Mouse (Mus musculus): ENCODE data around the gene Wdr6. TPM values are rescaled to one million over a fixed set of nuclear protein-coding genes. Genes with fewer than 3 reads are reported as not detected.
"Not testable (repeated sequence)": the region's sequence is repeated elsewhere in the genome, so short reads cannot be mapped to it uniquely, and the experiment has no call there.

Gene Wdr6
- 61.7 and 64.1 TPM in 2 replicates for polyA plus RNA-seq (2015; fragmentation: Nextera tagmentation; extraction: Ambion mirVana)

DNA sequence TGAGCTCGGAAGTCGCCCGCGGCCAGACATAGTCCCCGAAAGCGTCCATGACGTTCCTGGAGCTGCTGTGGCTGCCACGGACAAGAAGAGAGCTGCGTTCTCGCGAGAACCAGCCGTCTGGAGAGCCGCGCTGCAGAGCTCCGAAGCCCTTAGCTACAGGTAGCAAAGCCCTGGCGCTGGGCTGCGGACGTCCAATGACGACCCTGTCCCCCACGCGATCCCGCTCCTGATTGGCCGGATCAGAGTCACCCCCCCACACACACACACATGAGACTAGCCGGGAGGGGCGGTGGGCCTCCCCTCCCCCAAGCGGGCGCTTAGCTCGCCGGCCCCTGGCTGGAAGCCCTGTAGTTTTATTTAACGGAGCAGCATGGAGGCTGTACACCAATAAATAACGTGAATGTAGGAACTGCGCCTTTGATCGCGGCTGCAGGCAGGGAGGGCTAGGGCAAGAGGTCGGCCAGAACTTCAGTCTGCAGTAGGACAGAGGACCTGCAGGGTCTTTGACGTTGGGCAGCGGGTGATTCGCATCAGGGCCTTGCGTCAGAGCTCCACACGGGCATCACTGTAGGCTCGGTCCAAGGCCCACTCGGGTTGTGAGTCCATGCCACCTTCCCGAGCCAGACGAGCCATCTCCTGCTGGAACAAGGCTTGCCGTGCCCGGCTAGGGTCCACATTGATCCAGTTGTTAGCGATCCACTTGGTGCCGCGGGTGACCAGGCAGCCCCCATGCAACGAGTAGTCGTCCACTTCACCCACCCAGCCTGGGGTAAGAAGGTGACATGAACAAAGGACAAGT lies at the start of gene Wdr6:
Gene Wdr6 (minus strand): TSS at position 195 of the 799 bp plus-strand sequence.
- H3K4me2 ChIP-seq: peak within 1 kb of the TSS; percentile 78
- no peaks in the 10 kb centered on the region for H3K9me3 ChIP-seq
- peak; percentile 92 for ATAC-seq (ENCODE audit: extremely low read depth, insufficient number of reproducible peaks, low FRiP score, low TSS enrichment)
- WGBS: 5% methylated on average over 51 of the region's 51 CpGs
- H3K4me3 ChIP-seq: peak within 1 kb of the TSS; percentile 84
- peak within 1 kb of the TSS; percentile 96 for H3K27ac ChIP-seq (replicated peaks)
- H3K4me1 ChIP-seq: peaks cover 63% of the 10 kb centered on the region
- H3K27me3 ChIP-seq (replicated peaks): no peaks in the 10 kb centered on the region
- peaks cover 62% of the 10 kb centered on the region for H3K36me3 ChIP-seq
- peak within 1 kb of the TSS; percentile 98 for H3K9ac ChIP-seq

GRCm38 (mm10) chr9:108628141-108628540 lies 49.6 kb upstream of the Wdr6 start:
- H3K4me2 ChIP-seq: no peak overlapping the region
- no peak overlapping the region for H3K4me3 ChIP-seq
- no peak for ATAC-seq (ENCODE audit: extremely low read depth, insufficient number of reproducible peaks, low FRiP score, low TSS enrichment)
- no peaks in the 10 kb centered on the region for H3K27me3 ChIP-seq (replicated peaks)
- no peaks in the 10 kb centered on the region for H3K9me3 ChIP-seq
- peak overlapping the region; percentile 39; the same call in 1 of the 2 replicates for H3K27ac ChIP-seq (replicated peaks)
- no peak overlapping the region for H3K9ac ChIP-seq
- peaks cover 52% of the 10 kb centered on the region for H3K36me3 ChIP-seq
- peaks cover 52% of the 10 kb centered on the region for H3K4me1 ChIP-seq
- WGBS: 66% methylated on average over 4 of the region's 4 CpGs

- ATAC-seq (ENCODE audit: extremely low read depth, insufficient number of reproducible peaks, low FRiP score, low TSS enrichment): peak; percentile 82; the same call in 1 of the 2 replicates
- Histone ChIP-seq H3K4me3 (no peak overlapping the region), H3K27me3 (replicated peaks) (no peaks in the 10 kb centered on the region), H3K4me2 (0 out of 2 replicates have a peak overlapping the region, but pooled peaks have one; percentile 20), H3K36me3 (peaks cover 46% of the 10 kb centered on the region), H3K4me1 (peaks cover 36% of the 10 kb centered on the region), H3K27ac (replicated peaks) (peak overlapping the region; percentile 92), H3K9ac (no peak overlapping the region), H3K9me3 (no peaks in the 10 kb centered on the region)
- WGBS: 23% methylated on average over 2 of the region's 2 CpGs
Measured at GRCm38 (mm10) chr9:108626498-108626897, 48.0 kb upstream of the Wdr6 start.

GRCm38 (mm10) chr9:108617301-108617700 lies 38.8 kb upstream of the Wdr6 start:
- H3K27me3 ChIP-seq (replicated peaks): no peaks in the 10 kb centered on the region
- H3K4me3 ChIP-seq: no peak overlapping the region
- H3K27ac ChIP-seq (replicated peaks): no peak overlapping the region
- 70% methylated on average over 1 of the region's 1 CpGs for WGBS
- no peaks in the 10 kb centered on the region for H3K4me1 ChIP-seq
- H3K36me3 ChIP-seq: peaks cover 87% of the 10 kb centered on the region
- no peak for ATAC-seq (ENCODE audit: extremely low read depth, insufficient number of reproducible peaks, low FRiP score, low TSS enrichment)
- no peak overlapping the region for H3K4me2 ChIP-seq
- no peaks in the 10 kb centered on the region for H3K9me3 ChIP-seq
- no peak overlapping the region for H3K9ac ChIP-seq

GRCm38 (mm10) chr9:108611488-108611887 lies 32.9 kb upstream of the Wdr6 start:
- Histone ChIP-seq H3K9ac (no peak overlapping the region), H3K27me3 (replicated peaks) (no peaks in the 10 kb centered on the region), H3K4me3 (no peak overlapping the region), H3K4me1 (peaks cover 8% of the 10 kb centered on the region; the same call in 1 of the 2 replicates), H3K27ac (replicated peaks) (no peak overlapping the region), H3K9me3 (no peaks in the 10 kb centered on the region), H3K36me3 (peaks cover 98% of the 10 kb centered on the region), H3K4me2 (no peak overlapping the region)
- no peak for ATAC-seq (ENCODE audit: extremely low read depth, insufficient number of reproducible peaks, low FRiP score, low TSS enrichment)
- 91% methylated on average over 10 of the region's 10 CpGs for WGBS

- Histone ChIP-seq H3K36me3 (peaks cover 98% of the 10 kb centered on the region), H3K4me1 (peaks cover 22% of the 10 kb centered on the region), H3K9ac (no peak overlapping the region), H3K27me3 (replicated peaks) (no peaks in the 10 kb centered on the region), H3K9me3 (no peaks in the 10 kb centered on the region), H3K27ac (replicated peaks) (no peak overlapping the region), H3K4me3 (no peak overlapping the region), H3K4me2 (no peak overlapping the region)
- WGBS: 78% methylated on average over 4 of the region's 4 CpGs
- ATAC-seq (ENCODE audit: extremely low read depth, insufficient number of reproducible peaks, low FRiP score, low TSS enrichment): no peak
Measured at GRCm38 (mm10) chr9:108608889-108609288, 30.4 kb upstream of the Wdr6 start.

GRCm38 (mm10) chr9:108607929-108608328 lies 29.4 kb upstream of the Wdr6 start:
- peaks cover 24% of the 10 kb centered on the region for H3K4me1 ChIP-seq
- H3K36me3 ChIP-seq: peaks cover 98% of the 10 kb centered on the region
- H3K4me2 ChIP-seq; H3K27me3 ChIP-seq (replicated peaks); H3K9ac ChIP-seq; H3K9me3 ChIP-seq; ATAC-seq (ENCODE audit: extremely low read depth, insufficient number of reproducible peaks, low FRiP score, low TSS enrichment); H3K4me3 ChIP-seq; H3K27ac ChIP-seq (replicated peaks): not testable (repeated sequence)
- 81% methylated on average over 5 of the region's 5 CpGs for WGBS

- H3K4me2 ChIP-seq: no peak overlapping the region
- H3K36me3 ChIP-seq: peaks cover 47% of the 10 kb centered on the region
- no peak overlapping the region for H3K4me3 ChIP-seq
- peaks cover 23% of the 10 kb centered on the region for H3K4me1 ChIP-seq
- no peaks in the 10 kb centered on the region for H3K27me3 ChIP-seq (replicated peaks)
- no peak overlapping the region for H3K27ac ChIP-seq (replicated peaks)
- no peak for ATAC-seq (ENCODE audit: extremely low read depth, insufficient number of reproducible peaks, low FRiP score, low TSS enrichment)
- 71% methylated on average over 4 of the region's 4 CpGs for WGBS
- H3K9ac ChIP-seq: no peak overlapping the region
- H3K9me3 ChIP-seq: no peaks in the 10 kb centered on the region
Measured at GRCm38 (mm10) chr9:108601986-108602385, 23.4 kb upstream of the Wdr6 start.

DNA sequence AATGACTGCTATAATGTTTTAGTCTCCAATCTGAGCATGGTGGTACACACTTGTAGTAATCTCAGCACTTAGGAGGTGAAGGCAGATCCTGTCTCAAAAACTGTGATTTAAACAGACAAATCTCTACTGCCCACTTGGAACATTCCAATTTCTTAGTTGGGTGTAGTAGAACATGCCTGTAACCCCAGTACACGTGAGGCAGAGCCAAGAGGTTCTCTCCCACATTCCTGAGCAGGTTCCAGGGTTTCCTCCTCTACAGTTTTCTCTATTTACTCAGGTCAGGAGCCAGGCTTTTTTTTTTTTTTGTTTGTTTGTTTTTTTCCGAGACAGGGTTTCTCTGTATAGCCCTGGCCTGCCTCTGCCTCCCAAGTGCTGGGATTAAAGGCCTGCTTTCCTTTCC lies 21.5 kb upstream of the Wdr6 start:
- no peak for ATAC-seq (ENCODE audit: extremely low read depth, insufficient number of reproducible peaks, low FRiP score, low TSS enrichment)
- 50% methylated on average over 2 of the region's 2 CpGs for WGBS

GRCm38 (mm10) chr9:108599021-108599566 lies 20.6 kb upstream of the Wdr6 start:
- H3K4me3 ChIP-seq: no peak overlapping the region
- H3K27ac ChIP-seq (replicated peaks): no peak overlapping the region
- no peak for ATAC-seq (ENCODE audit: extremely low read depth, insufficient number of reproducible peaks, low FRiP score, low TSS enrichment)
- H3K36me3 ChIP-seq: peaks cover 21% of the 10 kb centered on the region
- H3K4me1 ChIP-seq: peaks cover 35% of the 10 kb centered on the region
- 67% methylated on average over 4 of the region's 4 CpGs for WGBS
- H3K27me3 ChIP-seq (replicated peaks): no peaks in the 10 kb centered on the region
- no peaks in the 10 kb centered on the region for H3K9me3 ChIP-seq
- no peak overlapping the region for H3K4me2 ChIP-seq
- H3K9ac ChIP-seq: no peak overlapping the region

More for the DNA sequence above, 21.5 kb upstream of the Wdr6 start:
- H3K4me1 ChIP-seq: peaks cover 34% of the 10 kb centered on the region
- no peak overlapping the region for H3K4me3 ChIP-seq
- no peaks in the 10 kb centered on the region for H3K9me3 ChIP-seq
- H3K9ac ChIP-seq: no peak overlapping the region
- no peak overlapping the region for H3K4me2 ChIP-seq
- H3K27ac ChIP-seq (replicated peaks): 0 out of 2 replicates have a peak overlapping the region, but pooled peaks have one; percentile 24
- H3K36me3 ChIP-seq: peaks cover 29% of the 10 kb centered on the region
- H3K27me3 ChIP-seq (replicated peaks): no peaks in the 10 kb centered on the region

GRCm38 (mm10) chr9:108596998-108597764 lies 18.6 kb upstream of the Wdr6 start, which contains the start of gene P4htm:
TSS of gene P4htm (minus strand) at chr9:108597667.
- Histone ChIP-seq H3K4me1 (peaks cover 34% of the 10 kb centered on the region), H3K9ac (peak within 1 kb of the TSS; percentile 87), H3K4me2 (peak within 1 kb of the TSS; percentile 82), H3K36me3 (peaks cover 11% of the 10 kb centered on the region), H3K27me3 (replicated peaks) (no peaks in the 10 kb centered on the region), H3K9me3 (no peaks in the 10 kb centered on the region), H3K27ac (replicated peaks) (peak within 1 kb of the TSS; percentile 75), H3K4me3 (peak within 1 kb of the TSS; percentile 76)
- 2% methylated on average over 69 of the region's 69 CpGs for WGBS
- ATAC-seq (ENCODE audit: extremely low read depth, insufficient number of reproducible peaks, low FRiP score, low TSS enrichment): peak; percentile 33; the same call in 1 of the 2 replicates
